Mouse (Mus musculus) kidney, adult 2 months (tissue): ENCODE measurements at regions not wholly inside any gene's neighbourhood (a gene's known extent, or its start where the extent isn't known, plus 50 kb on each side); places are given as distances from the start of the nearest gene placed in this dataset.

Experiments
- CTCF ChIP-seq: fragments of 200-500 bp; conservative IDR thresholded peaks from 2 replicates; pipeline ENCODE4 v1.5.1; 2011; ENCODE audit warnings: low read depth, mild to moderate bottlenecking, control low read depth, low read length, moderate library complexity, mixed read lengths; ENCODE audit not compliant: insufficient read depth, insufficient read length
- POLR2A ChIP-seq: fragments of 200-500 bp; IDR thresholded peaks from one replicate; pipeline ENCODE4 v1.6.1; 2011; ENCODE audit warnings: low read depth, low read length, control low read depth

- TF ChIP-seq CTCF: no peak
- TF ChIP-seq POLR2A: no peak
Measured at GRCm38 (mm10) chr15:62395377-62395776, 1449.6 kb downstream of the Gsdmc2 start.
